Mouse (Mus musculus) liver, postnatal 0 days (tissue): ENCODE results near the gene Anxa5.

ENCODE experiments used
- CTCF ChIP-seq: sonication (generic); IDR thresholded peaks from 2 replicates; pipeline ENCODE4 v1.5.1; 2016; ENCODE audit warnings: antibody characterized with exemption, low read depth
- EP300 ChIP-seq: IDR thresholded peaks from 2 replicates; pipeline ENCODE4 v1.6.1; 2016; ENCODE audit warnings: antibody characterized with exemption, low read depth, mild to moderate bottlenecking

- TF ChIP-seq CTCF: no peak
- no peak for TF ChIP-seq EP300
Observed at GRCm38 (mm10) chr3:36478776-36479175, 3.1 kb upstream of the Anxa5 start.
